Mouse (Mus musculus): ENCODE data around the gene Tbxas1. TPM values are rescaled to one million over a fixed set of nuclear protein-coding genes. Genes with fewer than 3 reads are reported as not detected.

The Tbxas1 gene
- polyA plus RNA-seq, 1 experiment from 2014 or later: 2.5 TPM

DNA sequence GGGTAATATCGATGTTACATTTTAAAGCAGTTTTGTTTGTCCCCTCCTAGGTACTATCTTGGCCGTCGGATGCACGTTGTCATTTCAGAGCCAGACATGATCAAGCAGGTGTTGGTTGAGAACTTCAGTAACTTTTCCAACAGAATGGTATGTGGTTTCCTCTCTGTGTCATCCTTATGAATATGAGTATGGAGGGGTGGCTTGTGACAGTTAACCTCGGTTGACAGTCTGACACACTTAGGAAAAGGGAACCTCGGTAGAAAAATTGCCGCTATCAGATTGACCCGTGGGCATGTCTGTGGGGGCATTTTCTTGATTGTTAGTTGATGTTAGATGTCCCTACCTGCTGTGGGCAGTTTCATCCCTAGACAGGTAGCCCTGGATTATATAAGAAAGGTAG is 106.9 kb downstream of the Tbxas1 start:
- Histone ChIP-seq H3K9ac (no peak overlapping the region), H3K9me3 (replicated peaks) (no peaks in the 10 kb centered on the region), H3K36me3 (no peaks in the 10 kb centered on the region), H3K4me3 (replicated peaks) (no peak overlapping the region), H3K4me1 (peaks cover 11% of the 10 kb centered on the region; the same call in 1 of the 2 replicates), H3K4me2 (replicated peaks) (no peak overlapping the region), H3K27me3 (no peaks in the 10 kb centered on the region), H3K27ac (replicated peaks) (no peak overlapping the region)
- 83% methylated on average over 8 of the region's 8 CpGs for WGBS
- ATAC-seq (ENCODE audit: insufficient number of reproducible peaks, low FRiP score, low TSS enrichment, low read depth): no peak

DNA sequence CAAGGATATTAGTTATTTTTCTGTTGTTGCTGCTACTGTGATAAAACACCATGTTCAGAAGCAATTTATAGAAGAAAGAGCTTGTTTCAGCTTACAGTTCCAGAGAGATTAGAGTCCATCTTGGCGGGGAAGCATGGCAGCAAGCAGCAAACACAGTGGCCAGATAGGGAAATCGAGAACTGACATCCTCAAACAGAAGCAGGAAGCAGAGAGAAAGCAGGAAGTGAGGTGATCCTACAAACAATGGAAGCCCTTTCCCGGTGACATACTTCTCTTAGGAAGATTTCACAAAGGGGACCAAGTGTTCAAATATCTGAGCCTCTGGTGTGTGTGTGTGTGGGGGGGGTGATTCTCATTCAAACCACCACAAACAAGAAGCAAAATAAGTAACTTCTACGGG is 107.5 kb downstream of the Tbxas1 start:
- no peaks in the 10 kb centered on the region for H3K27me3 ChIP-seq
- H3K27ac ChIP-seq (replicated peaks): no peak overlapping the region
- H3K4me2 ChIP-seq (replicated peaks): no peak overlapping the region
- H3K9me3 ChIP-seq (replicated peaks): no peaks in the 10 kb centered on the region
- H3K9ac ChIP-seq: no peak overlapping the region
- no peak overlapping the region for H3K4me3 ChIP-seq (replicated peaks)
- H3K4me1 ChIP-seq: peaks cover 11% of the 10 kb centered on the region; the same call in 1 of the 2 replicates
- 69% methylated on average over 4 of the region's 4 CpGs for WGBS
- no peak for ATAC-seq (ENCODE audit: insufficient number of reproducible peaks, low FRiP score, low TSS enrichment, low read depth)
- no peaks in the 10 kb centered on the region for H3K36me3 ChIP-seq

DNA sequence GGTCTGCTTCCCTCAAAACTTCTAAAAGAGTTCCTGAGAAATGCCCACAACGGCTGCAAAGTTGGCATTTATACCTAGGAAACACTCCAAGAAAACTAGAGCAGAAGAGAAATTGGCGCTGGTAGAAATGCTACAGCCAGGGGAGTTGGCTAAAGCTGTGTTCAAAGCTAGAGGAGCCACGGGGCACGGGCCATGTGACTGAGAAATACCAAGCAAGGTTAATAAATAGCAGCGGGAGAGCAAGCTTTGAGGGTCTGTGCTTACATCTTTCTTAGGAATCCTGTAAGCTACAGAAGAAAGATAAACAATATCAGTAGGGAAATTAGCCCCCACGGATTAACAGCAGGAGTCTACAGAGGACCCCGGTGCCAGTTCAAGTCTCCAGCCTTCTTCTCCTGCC is 107.9 kb downstream of the Tbxas1 start:
- 51% methylated on average over 7 of the region's 7 CpGs for WGBS
- Histone ChIP-seq H3K9me3 (replicated peaks) (no peaks in the 10 kb centered on the region), H3K4me1 (peaks cover 11% of the 10 kb centered on the region; the same call in 1 of the 2 replicates), H3K4me3 (replicated peaks) (no peak overlapping the region), H3K9ac (no peak overlapping the region), H3K36me3 (no peaks in the 10 kb centered on the region), H3K27me3 (no peaks in the 10 kb centered on the region), H3K27ac (replicated peaks) (no peak overlapping the region), H3K4me2 (replicated peaks) (no peak overlapping the region)
- no peak for ATAC-seq (ENCODE audit: insufficient number of reproducible peaks, low FRiP score, low TSS enrichment, low read depth)

GRCm38 (mm10) chr6:38984626-38985025 is 109.4 kb downstream of the Tbxas1 start:
- no peaks in the 10 kb centered on the region for H3K36me3 ChIP-seq
- H3K9me3 ChIP-seq (replicated peaks): no peaks in the 10 kb centered on the region
- H3K9ac ChIP-seq: no peak overlapping the region
- no peak for ATAC-seq (ENCODE audit: insufficient number of reproducible peaks, low FRiP score, low TSS enrichment, low read depth)
- H3K27me3 ChIP-seq: no peaks in the 10 kb centered on the region
- H3K4me2 ChIP-seq (replicated peaks): no peak overlapping the region
- WGBS: 85% methylated on average over 2 of the region's 2 CpGs
- H3K4me1 ChIP-seq: peaks cover 11% of the 10 kb centered on the region; the same call in 1 of the 2 replicates
- no peak overlapping the region for H3K4me3 ChIP-seq (replicated peaks)
- H3K27ac ChIP-seq (replicated peaks): no peak overlapping the region

GRCm38 (mm10) chr6:38986641-38987040 is 111.4 kb downstream of the Tbxas1 start:
- H3K36me3 ChIP-seq: no peaks in the 10 kb centered on the region
- H3K27me3 ChIP-seq: no peaks in the 10 kb centered on the region
- 61% methylated on average over 10 of the region's 10 CpGs for WGBS
- H3K4me2 ChIP-seq (replicated peaks): no peak overlapping the region
- no peak for ATAC-seq (ENCODE audit: insufficient number of reproducible peaks, low FRiP score, low TSS enrichment, low read depth)
- no peak overlapping the region for H3K4me3 ChIP-seq (replicated peaks)
- H3K27ac ChIP-seq (replicated peaks): no peak overlapping the region
- H3K9ac ChIP-seq: no peak overlapping the region
- H3K4me1 ChIP-seq: 0 out of 2 replicates have a peak, but pooled peaks cover 8% of the 10 kb centered on the region
- no peaks in the 10 kb centered on the region for H3K9me3 ChIP-seq (replicated peaks)

GRCm38 (mm10) chr6:38992016-38992415 is 116.8 kb downstream of the Tbxas1 start:
- no peak overlapping the region for H3K4me2 ChIP-seq (replicated peaks)
- no peak overlapping the region for H3K27ac ChIP-seq (replicated peaks)
- no peaks in the 10 kb centered on the region for H3K36me3 ChIP-seq
- no peak overlapping the region for H3K4me3 ChIP-seq (replicated peaks)
- H3K9me3 ChIP-seq (replicated peaks): no peaks in the 10 kb centered on the region
- WGBS: 37% methylated on average over 4 of the region's 4 CpGs
- no peak overlapping the region for H3K9ac ChIP-seq
- no peak for ATAC-seq (ENCODE audit: insufficient number of reproducible peaks, low FRiP score, low TSS enrichment, low read depth)
- no peaks in the 10 kb centered on the region for H3K4me1 ChIP-seq
- no peaks in the 10 kb centered on the region for H3K27me3 ChIP-seq

DNA sequence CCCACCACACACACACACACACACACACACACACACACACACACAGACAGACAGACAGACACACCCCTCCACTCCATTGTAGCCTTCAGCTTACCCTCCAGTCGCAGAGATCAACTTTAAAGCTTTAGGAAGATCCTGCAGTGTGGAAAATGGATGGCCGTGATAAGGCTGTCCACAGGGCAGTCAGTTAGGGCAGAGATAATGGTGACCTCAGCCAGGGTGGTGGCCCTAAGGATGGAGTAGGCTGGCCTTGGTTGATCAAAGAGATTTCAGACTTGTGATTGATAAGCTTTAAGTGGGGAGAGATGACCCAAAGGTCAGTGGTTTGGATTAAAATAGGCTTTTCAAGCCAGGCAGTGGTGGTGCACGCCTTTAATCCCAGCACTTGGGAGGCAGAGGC is 120.6 kb downstream of the Tbxas1 start:
- no peaks in the 10 kb centered on the region for H3K27me3 ChIP-seq
- H3K36me3 ChIP-seq: no peaks in the 10 kb centered on the region
- no peak overlapping the region for H3K9ac ChIP-seq
- no peak overlapping the region for H3K4me3 ChIP-seq (replicated peaks)
- WGBS: 76% methylated on average over 3 of the region's 3 CpGs
- H3K27ac ChIP-seq (replicated peaks): no peak overlapping the region
- no peak for ATAC-seq (ENCODE audit: insufficient number of reproducible peaks, low FRiP score, low TSS enrichment, low read depth)
- H3K4me2 ChIP-seq (replicated peaks): no peak overlapping the region
- 0 out of 2 replicates have a peak, but pooled peaks cover 3% of the 10 kb centered on the region for H3K4me1 ChIP-seq
- H3K9me3 ChIP-seq (replicated peaks): no peaks in the 10 kb centered on the region

GRCm38 (mm10) chr6:38997838-38998237 is 122.6 kb downstream of the Tbxas1 start:
- WGBS: 58% methylated on average over 4 of the region's 4 CpGs
- no peaks in the 10 kb centered on the region for H3K27me3 ChIP-seq
- no peaks in the 10 kb centered on the region for H3K36me3 ChIP-seq
- H3K4me2 ChIP-seq (replicated peaks): no peak overlapping the region
- peak; percentile 65; the same call in 1 of the 2 replicates for ATAC-seq (ENCODE audit: insufficient number of reproducible peaks, low FRiP score, low TSS enrichment, low read depth)
- 0 out of 2 replicates have a peak, but pooled peaks cover 3% of the 10 kb centered on the region for H3K4me1 ChIP-seq
- no peak overlapping the region for H3K9ac ChIP-seq
- H3K4me3 ChIP-seq (replicated peaks): no peak overlapping the region
- H3K27ac ChIP-seq (replicated peaks): no peak overlapping the region
- H3K9me3 ChIP-seq (replicated peaks): no peaks in the 10 kb centered on the region

DNA sequence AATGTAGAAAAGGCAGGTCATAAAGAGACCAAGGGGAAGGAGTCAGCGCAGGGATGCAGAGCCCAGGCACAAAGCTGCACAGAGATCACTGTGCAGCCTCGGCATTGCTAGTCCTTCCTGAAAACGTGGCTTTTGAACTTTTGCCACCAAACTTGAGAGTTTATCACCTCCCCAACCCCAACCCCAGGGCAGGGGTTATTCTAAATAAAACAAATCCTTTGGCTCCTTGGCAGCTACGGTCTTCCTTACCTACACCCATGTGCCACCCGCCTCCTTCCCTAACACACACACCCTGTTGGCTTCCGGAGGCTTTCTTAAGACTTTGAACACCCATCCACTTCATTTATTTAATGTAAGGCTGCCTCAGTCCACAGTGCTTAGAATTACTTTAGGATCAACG is 127.9 kb downstream of the Tbxas1 start:
- Histone ChIP-seq H3K4me3 (replicated peaks) (no peak overlapping the region), H3K4me2 (replicated peaks) (no peak overlapping the region), H3K9ac (no peak overlapping the region), H3K27me3 (no peaks in the 10 kb centered on the region), H3K36me3 (no peaks in the 10 kb centered on the region), H3K4me1 (0 out of 2 replicates have a peak, but pooled peaks cover 3% of the 10 kb centered on the region), H3K9me3 (replicated peaks) (no peaks in the 10 kb centered on the region), H3K27ac (replicated peaks) (no peak overlapping the region)
- no peak for ATAC-seq (ENCODE audit: insufficient number of reproducible peaks, low FRiP score, low TSS enrichment, low read depth)
- 67% methylated on average over 7 of the region's 7 CpGs for WGBS

GRCm38 (mm10) chr6:39004003-39004473 is 128.8 kb downstream of the Tbxas1 start:
- 68% methylated on average over 12 of the region's 12 CpGs for WGBS
- H3K4me1 ChIP-seq: no peaks in the 10 kb centered on the region
- no peaks in the 10 kb centered on the region for H3K9me3 ChIP-seq (replicated peaks)
- H3K27ac ChIP-seq (replicated peaks): no peak overlapping the region
- H3K4me3 ChIP-seq (replicated peaks): no peak overlapping the region
- H3K9ac ChIP-seq: no peak overlapping the region
- H3K4me2 ChIP-seq (replicated peaks): no peak overlapping the region
- ATAC-seq (ENCODE audit: insufficient number of reproducible peaks, low FRiP score, low TSS enrichment, low read depth): no peak
- no peaks in the 10 kb centered on the region for H3K36me3 ChIP-seq
- no peaks in the 10 kb centered on the region for H3K27me3 ChIP-seq

DNA sequence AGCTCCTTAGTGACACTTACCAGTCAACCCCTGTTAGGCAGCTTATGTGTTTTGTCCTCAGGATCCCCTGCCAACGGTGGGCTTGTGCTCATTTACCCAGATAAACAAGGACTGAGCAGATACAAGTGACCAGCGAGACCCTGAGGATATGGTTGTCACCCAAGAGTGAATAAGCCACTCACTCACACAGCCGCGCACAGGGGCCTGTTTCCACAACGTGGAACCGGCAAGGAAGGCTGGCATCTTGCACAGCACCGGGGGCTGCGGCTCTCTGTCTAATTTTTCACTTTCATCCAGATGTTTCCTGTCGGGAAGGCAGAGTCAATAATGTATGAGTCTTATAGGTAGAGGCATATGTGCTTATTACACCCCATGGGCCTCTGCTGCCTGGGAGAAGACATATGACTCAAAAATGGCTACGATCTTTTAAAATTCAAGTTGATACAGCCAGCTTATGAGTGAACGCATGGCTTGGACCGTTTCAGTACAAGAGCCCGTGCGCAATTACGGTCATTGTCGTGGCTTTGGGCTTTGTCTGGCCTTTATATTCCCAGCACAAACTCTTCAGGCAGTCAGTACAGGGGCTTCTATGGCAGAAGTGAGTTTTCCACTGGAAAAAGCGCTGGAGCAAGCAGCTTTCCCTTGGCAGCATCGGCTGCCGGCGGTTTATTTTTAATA is 130.2 kb downstream of the Tbxas1 start:
- 68% methylated on average over 20 of the region's 20 CpGs for WGBS

More for the DNA sequence above, 130.2 kb downstream of the Tbxas1 start:
- Histone ChIP-seq H3K4me2 (replicated peaks) (no peak overlapping the region), H3K27ac (replicated peaks) (no peak overlapping the region), H3K9ac (no peak overlapping the region), H3K4me3 (replicated peaks) (no peak overlapping the region), H3K9me3 (replicated peaks) (no peaks in the 10 kb centered on the region), H3K27me3 (no peaks in the 10 kb centered on the region), H3K36me3 (no peaks in the 10 kb centered on the region), H3K4me1 (no peaks in the 10 kb centered on the region)
- no peak for ATAC-seq (ENCODE audit: insufficient number of reproducible peaks, low FRiP score, low TSS enrichment, low read depth)
